Comparison of ENCODE assay signal across 8 mouse cellular contexts in the genomic region with DNA sequence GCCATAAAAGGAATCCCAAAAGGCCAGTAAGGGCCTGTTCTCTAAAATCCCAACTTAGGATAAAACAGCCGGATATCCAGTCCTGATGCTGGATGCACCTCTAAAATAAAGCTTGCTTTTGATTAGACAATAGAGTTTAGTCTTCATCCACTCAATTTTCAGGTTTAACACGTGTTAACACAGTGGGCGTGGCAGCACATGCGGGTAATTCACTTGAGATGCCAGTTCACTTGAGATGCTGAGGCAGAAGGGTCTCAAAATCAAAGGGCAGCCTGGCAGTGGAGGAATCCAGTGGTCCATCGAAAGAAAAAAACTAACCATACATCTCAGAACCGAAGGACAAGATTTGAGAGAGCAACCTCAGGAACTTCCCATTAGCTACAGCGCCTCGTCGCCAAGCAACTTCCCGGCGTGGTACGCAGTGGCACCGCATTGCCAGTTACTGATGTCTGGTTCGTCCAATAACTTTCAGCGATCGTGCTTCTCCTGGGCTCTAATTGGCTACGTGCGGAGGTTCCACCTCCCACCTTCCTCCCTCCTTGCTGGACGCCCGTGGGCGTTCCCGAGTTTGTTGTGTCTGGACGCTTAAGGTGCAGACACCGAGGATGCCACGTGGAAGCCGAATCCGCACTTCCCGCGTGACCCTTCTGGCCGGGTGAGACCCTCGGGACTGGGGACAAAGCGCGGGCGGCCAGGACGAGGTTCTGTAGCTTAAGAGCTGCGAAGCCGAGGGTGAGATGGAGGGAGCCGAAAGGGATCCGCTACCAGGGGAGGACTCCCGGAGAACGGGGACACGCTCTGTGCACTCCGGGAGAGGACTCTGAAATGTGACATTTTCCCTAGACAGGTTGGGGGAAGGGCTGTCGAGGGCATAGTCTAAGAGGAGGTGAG. TPM values are rescaled to one million over a fixed set of nuclear protein-coding genes. Genes with fewer than 3 reads are reported as not detected.
DNase-seq lines count a peak whose midpoint lies in the region; ATAC-seq and TF ChIP-seq lines count a peak whose summit lies in the region.

A gene (plus strand): TSS at position 526 of the 891 bp plus-strand sequence.

- peak within 1 kb of the TSS; percentile 72 for H3K4me3 ChIP-seq in bone marrow, adult 2 months (replicated peaks; ENCODE audit: control insufficient read depth, low read depth, low read length)
- H3K4me3 ChIP-seq in embryonic facial prominence, embryonic 15.5 days (replicated peaks), result peak within 1 kb of the TSS; percentile 73
- peak within 1 kb of the TSS; percentile 64 for H3K4me3 ChIP-seq in limb, embryonic 14.5 days (replicated peaks; ENCODE audit: low read length)
- peak within 1 kb of the TSS; percentile 61 for H3K4me3 ChIP-seq in midbrain, postnatal 0 days (ENCODE audit: low read depth, low read length)

- H3K36me3 ChIP-seq in embryonic facial prominence, embryonic 15.5 days, result no peaks in the 10 kb centered on the region
- H3K36me3 ChIP-seq in limb, embryonic 14.5 days (ENCODE audit: control insufficient read depth, insufficient read depth, low read length), result no peaks in the 10 kb centered on the region
- H3K36me3 ChIP-seq in midbrain, postnatal 0 days (ENCODE audit: insufficient read depth, low read length), result peaks cover under 1% of the 10 kb centered on the region; the same call in 1 of the 2 replicates

- TF ChIP-seq POLR2A in bone marrow, adult 2 months (IDR thresholded peaks at IDR 0.05; ENCODE audit: borderline replicate concordance, control insufficient read depth, low read depth, low read length), result 0 out of 2 replicates have a peak, but pooled peaks have one; percentile 20
- no peak for TF ChIP-seq POLR2A in limb, embryonic 14.5 days (IDR thresholded peaks at IDR 0.05; ENCODE audit: borderline replicate concordance, extremely low read depth, insufficient read depth, insufficient read length)

- H3K27me3 ChIP-seq in embryonic facial prominence, embryonic 15.5 days, result no peaks in the 10 kb centered on the region
- no peaks in the 10 kb centered on the region for H3K27me3 ChIP-seq in limb, embryonic 14.5 days (ENCODE audit: control insufficient read depth, insufficient read depth, low read length)
- no peaks in the 10 kb centered on the region for H3K27me3 ChIP-seq in midbrain, postnatal 0 days (ENCODE audit: insufficient read depth, low read length)

- H3K4me1 ChIP-seq in bone marrow, adult 2 months (ENCODE audit: control insufficient read depth, insufficient read depth, low read length), result no peaks in the 10 kb centered on the region
- peaks cover 13% of the 10 kb centered on the region for H3K4me1 ChIP-seq in embryonic facial prominence, embryonic 15.5 days
- H3K4me1 ChIP-seq in limb, embryonic 14.5 days (ENCODE audit: control insufficient read depth, insufficient read depth, low read length), result peaks cover 7% of the 10 kb centered on the region
- H3K4me1 ChIP-seq in midbrain, postnatal 0 days (ENCODE audit: insufficient read depth, low read length), result peaks cover 7% of the 10 kb centered on the region; the same call in 1 of the 2 replicates

- no peak for TF ChIP-seq CTCF in bone marrow, adult 2 months (IDR thresholded peaks at IDR 0.05; ENCODE audit: control insufficient read depth, insufficient read depth, low read length)
- TF ChIP-seq CTCF in midbrain, postnatal 0 days (IDR thresholded peaks at IDR 0.05), result no peak

- no peak within 1 kb of the TSS for H3K27ac ChIP-seq in bone marrow, adult 2 months (ENCODE audit: control insufficient read depth, insufficient read depth, low read depth, low read length, poor library complexity)
- H3K27ac ChIP-seq in embryonic facial prominence, embryonic 15.5 days (replicated peaks), result no peak within 1 kb of the TSS
- H3K27ac ChIP-seq in limb, embryonic 14.5 days (replicated peaks; ENCODE audit: low read depth, low read length), result 0 out of 2 replicates have a peak within 1 kb of the TSS, but pooled peaks have one; percentile 6
- no peak within 1 kb of the TSS for H3K27ac ChIP-seq in midbrain, postnatal 0 days (ENCODE audit: low read depth, low read length)

- DNase-seq in 416B (ENCODE audit: low read depth), result peak; percentile 96
- peak; percentile 93 for DNase-seq in heart, adult 8-10 months (ENCODE audit: low spot score)
- peak; percentile 94 for DNase-seq in kidney, adult 9 months
- DNase-seq in limb, embryonic 14.5 days (ENCODE audit: low spot score), result peak; percentile 96
- peak; percentile 97 for DNase-seq in midbrain, postnatal 0 days (ENCODE audit: low spot score)
- DNase-seq in spleen, postnatal 14 days (ENCODE audit: low spot score in 2 of 2), result peak; percentile 55 to 65

- ATAC-seq in embryonic facial prominence, embryonic 15.5 days (ENCODE audit: insufficient number of reproducible peaks, low FRiP score, low TSS enrichment, low read depth), result peak; percentile 99
- ATAC-seq in limb, embryonic 14.5 days (ENCODE audit: low FRiP score, low read depth), result peak; percentile 99
- peak; percentile 99 for ATAC-seq in midbrain, postnatal 0 days (ENCODE audit: low FRiP score)

- peak within 1 kb of the TSS; percentile 53 for H3K9ac ChIP-seq in embryonic facial prominence, embryonic 15.5 days
- peak within 1 kb of the TSS; percentile 66 for H3K9ac ChIP-seq in limb, embryonic 14.5 days (ENCODE audit: low read depth, low read length, severe bottlenecking)
- H3K9ac ChIP-seq in midbrain, postnatal 0 days (replicated peaks; ENCODE audit: low read length, poor library complexity, severe bottlenecking), result peak within 1 kb of the TSS; percentile 61

- peak within 1 kb of the TSS; percentile 88 for H3K4me2 ChIP-seq in embryonic facial prominence, embryonic 15.5 days (replicated peaks)
- H3K4me2 ChIP-seq in limb, embryonic 14.5 days (replicated peaks; ENCODE audit: low read depth, low read length, severe bottlenecking), result peak within 1 kb of the TSS; percentile 76
- H3K4me2 ChIP-seq in midbrain, postnatal 0 days (ENCODE audit: low read depth, low read length, poor library complexity, severe bottlenecking), result peak within 1 kb of the TSS; percentile 69

- no peaks in the 10 kb centered on the region for H3K9me3 ChIP-seq in embryonic facial prominence, embryonic 15.5 days (replicated peaks)
- no peaks in the 10 kb centered on the region for H3K9me3 ChIP-seq in limb, embryonic 14.5 days (ENCODE audit: control insufficient read depth, low read length)
- no peaks in the 10 kb centered on the region for H3K9me3 ChIP-seq in midbrain, postnatal 0 days (ENCODE audit: low read length)

- WGBS in bone marrow, adult 2 months, result 2% methylated on average over 44 of the region's 44 CpGs
- 2% methylated on average over 44 of the region's 44 CpGs for WGBS in embryonic facial prominence, embryonic 15.5 days
- WGBS in limb, embryonic 14.5 days, result 1% methylated on average over 42 of the region's 44 CpGs
- WGBS in midbrain, postnatal 0 days, result 2% methylated on average over 44 of the region's 44 CpGs

RNA-seq across cellular contexts. Expression of the gene that starts here (rescaled TPM):
- 1.5 TPM in 1 of 2 replicates, not detected in the other for polyA plus RNA-seq in bone marrow, adult 2 months (2011; ENCODE audit: insufficient read depth, insufficient read length, low replicate concordance, missing spikeins)
- 5.8 and 5.9 TPM in 2 replicates for polyA plus RNA-seq in embryonic facial prominence, embryonic 15.5 days (2015; fragmentation: Nextera tagmentation; extraction: Ambion mirVana)
- total RNA-seq in heart, adult 8-10 months (2022), result under 1 TPM; 0.19 to 0.47 (median 0.39) TPM
- 8.8 and 9.1 TPM in 2 replicates for polyA plus RNA-seq in limb, embryonic 14.5 days (2012; rRNA removed)
- 8.2 and 8.4 TPM in 2 replicates for polyA plus RNA-seq in limb, embryonic 14.5 days (2014; fragmentation: Nextera tagmentation; extraction: Ambion mirVana)
- total RNA-seq in midbrain, postnatal 0 days (2014; rRNA removed), result 15.1 TPM in 2 replicates
- polyA plus RNA-seq in midbrain, postnatal 0 days (2015; fragmentation: Nextera tagmentation; extraction: Ambion mirVana), result 10.7 and 10.9 TPM in 2 replicates

Comparison
In these comparisons a context has a peak if more than half of its experiments do, and no peak if none do; other contexts are left out.
1. RNA of the gene that starts here (total RNA-seq): 15.1 TPM in midbrain, postnatal 0 days; 0.19 to 0.47 TPM in heart, adult 8-10 months; every median in the first group is over 10 times any median in the second.
2. Peak in DNase-seq in heart, adult 8-10 months; RNA of the gene not detected or under 1 TPM.
3. Peak in every context shown above with its lines, with median percentiles within 50 percentile points of each other: DNase-seq, H3K4me3 ChIP-seq, ATAC-seq, H3K4me2 ChIP-seq and H3K9ac ChIP-seq.